Mouse (Mus musculus): ENCODE data around the gene Fbxo28.

Gene Fbxo28

DNA sequence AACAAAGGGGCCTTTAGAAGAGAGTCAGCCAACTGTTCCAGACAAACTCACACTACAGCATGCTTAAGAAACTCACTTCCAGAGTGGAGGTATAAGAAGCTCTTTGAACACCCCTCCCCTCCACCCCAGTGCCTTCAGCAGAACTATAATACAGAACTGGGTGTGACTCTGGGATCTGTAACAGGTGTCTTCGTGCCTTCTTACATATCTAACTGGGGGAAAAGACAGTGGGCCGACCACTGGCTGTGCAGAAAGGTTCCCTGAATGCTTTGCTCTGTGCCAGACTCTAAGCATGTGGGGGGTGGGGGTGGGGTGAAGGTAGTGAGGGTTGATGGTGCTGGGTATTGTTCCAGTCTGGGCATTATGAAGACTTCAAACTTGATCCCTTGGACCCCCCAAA, 52.8 kb downstream of the Fbxo28 start:
- no peak for DNase-seq (ENCODE audit: low spot score)

- no peak for DNase-seq (ENCODE audit: low spot score)
Measured at GRCm38 (mm10) chr1:182287781-182288180, 53.6 kb downstream of the Fbxo28 start.

- no peak for DNase-seq (ENCODE audit: low spot score)
Measured at GRCm38 (mm10) chr1:182284795-182285194, 56.6 kb downstream of the Fbxo28 start.

DNA sequence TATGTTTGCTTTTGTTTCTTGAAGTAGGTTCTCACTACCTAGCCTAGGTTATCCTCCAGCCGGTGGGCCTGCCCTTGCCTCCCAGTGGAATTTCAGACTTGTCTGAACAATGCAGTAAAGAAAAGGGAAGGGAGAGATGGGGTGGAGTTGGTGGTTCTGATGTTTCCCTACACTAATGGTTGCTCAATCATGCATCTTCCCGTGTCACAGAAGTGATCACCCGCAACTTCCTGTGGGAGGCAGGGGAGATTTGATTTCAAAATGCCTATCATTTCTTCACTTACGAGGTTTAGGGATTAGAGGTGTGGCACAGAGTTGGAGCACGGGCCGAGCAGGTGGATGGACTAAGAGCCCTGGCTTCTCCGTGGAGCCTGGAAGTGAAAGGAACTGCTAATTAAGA, 58.2 kb downstream of the Fbxo28 start:
- peak; percentile 35 for DNase-seq (ENCODE audit: low spot score)

DNA sequence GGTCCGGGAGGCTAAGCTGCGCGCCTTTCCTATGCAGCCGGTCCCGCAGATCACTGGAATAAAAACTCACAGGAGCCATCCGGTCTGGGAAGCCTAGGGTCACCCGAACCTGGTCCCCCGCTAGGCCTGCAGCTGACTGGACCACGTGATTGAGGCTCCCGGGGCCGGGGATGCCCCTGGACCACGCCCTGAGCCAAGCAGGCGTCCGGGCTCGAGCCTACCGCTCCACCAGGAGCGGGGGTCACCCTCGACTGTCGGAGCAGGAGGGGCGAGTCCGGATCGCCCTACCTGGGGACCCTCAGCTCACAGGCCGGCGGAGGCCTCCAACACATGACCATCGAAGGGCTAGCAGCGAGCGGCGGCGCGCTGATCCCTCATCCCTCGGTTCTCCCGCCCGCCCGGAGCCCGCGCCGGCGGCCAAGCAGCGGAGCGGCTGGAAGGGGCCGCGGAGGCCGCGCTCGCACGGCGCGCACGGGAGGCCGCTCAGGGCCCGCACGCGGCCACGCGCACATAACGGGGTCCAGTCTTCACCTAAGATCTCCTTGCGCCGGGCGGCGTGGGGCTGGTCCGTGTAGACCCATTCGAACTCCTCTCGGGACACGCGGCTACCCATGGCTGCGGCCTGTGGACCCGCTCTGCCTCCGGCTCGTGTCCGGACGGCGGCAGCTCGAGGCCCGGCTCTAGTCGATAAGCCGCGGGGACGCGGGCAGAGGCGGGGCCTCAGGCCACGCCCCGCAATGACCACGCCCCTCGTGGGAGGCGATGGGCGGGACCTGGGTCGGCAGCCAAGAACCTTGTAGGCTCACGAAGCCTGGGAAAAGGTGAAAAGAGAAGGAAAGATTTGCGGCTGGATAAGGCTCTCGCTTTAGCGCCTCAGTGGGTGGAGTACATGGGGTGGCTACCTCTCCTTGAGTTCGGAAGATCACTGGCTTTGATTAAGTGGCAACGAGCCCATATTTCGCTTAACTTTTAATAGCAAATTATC, 59.0 kb downstream of the Fbxo28 start, which contains the start of gene Degs1:
Gene Degs1 (minus strand): TSS at position 714 of the 985 bp plus-strand sequence.
- peak; percentile 96 for DNase-seq (ENCODE audit: low spot score)

- DNase-seq (ENCODE audit: low spot score): peak; percentile 27
Measured at GRCm38 (mm10) chr1:182281251-182281711, 60.1 kb downstream of the Fbxo28 start.

DNA sequence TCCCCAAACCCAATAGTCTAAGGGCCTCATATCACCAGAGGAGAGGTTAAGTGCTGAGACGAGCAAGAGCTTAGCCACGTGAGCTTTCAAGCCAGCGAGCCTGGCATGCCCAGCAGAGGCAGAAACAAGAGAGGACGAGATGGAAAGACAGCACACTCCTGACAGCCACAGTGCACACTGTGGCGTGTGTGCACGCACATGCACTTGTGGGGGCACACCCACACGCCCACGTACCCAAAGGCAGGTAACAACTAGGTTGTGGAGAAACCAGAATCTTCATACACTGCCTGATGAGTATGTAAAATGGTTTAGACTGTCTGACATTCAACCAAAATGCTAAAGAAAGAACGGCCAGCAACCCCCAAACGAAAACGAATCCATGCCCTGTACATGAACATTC, 60.9 kb downstream of the Fbxo28 start:
- DNase-seq (ENCODE audit: low spot score): no peak

- DNase-seq (ENCODE audit: low spot score): no peak
Measured at GRCm38 (mm10) chr1:182280046-182280445, 61.4 kb downstream of the Fbxo28 start.

DNA sequence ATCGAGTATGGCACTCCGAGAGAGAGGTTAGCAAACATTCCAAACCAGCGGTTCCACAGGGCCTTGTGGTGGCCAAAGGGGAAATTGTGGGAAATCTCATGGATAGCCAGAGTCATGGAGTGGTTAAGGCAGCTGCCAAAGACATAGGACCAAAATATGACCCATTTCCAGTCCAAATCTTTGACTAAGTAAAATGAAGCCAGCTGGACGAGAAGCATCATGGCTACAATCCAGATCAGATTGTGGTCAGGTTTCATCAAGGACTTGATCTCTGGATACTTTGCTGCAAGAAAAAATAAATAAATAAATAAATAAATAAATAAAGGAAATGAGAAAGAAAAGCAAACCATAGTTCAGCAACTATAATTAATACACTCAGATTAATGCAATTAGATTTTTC, 62.0 kb downstream of the Fbxo28 start:
- no peak for DNase-seq (ENCODE audit: low spot score)

- no peak for DNase-seq (ENCODE audit: low spot score)
Measured at GRCm38 (mm10) chr1:182275109-182275508, 66.3 kb downstream of the Fbxo28 start.

GRCm38 (mm10) chr1:182271632-182272031, 69.8 kb downstream of the Fbxo28 start:
- DNase-seq (ENCODE audit: low spot score): peak; percentile 24

DNA sequence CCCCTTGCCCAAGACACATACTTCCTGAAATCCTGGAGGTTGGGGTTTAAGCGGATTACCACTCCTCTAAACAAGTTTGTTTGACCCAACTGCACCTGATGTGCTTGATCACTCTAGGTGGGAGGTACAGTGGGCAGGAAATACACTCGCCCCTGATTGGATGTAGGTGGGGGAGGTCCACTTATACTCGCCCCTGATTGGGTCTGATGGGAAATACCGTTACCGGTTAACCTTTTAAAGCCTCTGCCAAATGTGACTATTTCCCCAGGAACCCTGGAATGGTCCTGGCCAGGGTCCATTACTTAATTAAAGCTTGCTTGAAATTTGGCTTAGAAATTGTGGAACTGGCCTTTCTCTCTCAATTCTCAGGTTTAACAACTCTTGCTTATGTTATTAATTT, 70.3 kb downstream of the Fbxo28 start:
- DNase-seq (ENCODE audit: low spot score): no peak

GRCm38 (mm10) chr1:182268317-182268716, 73.1 kb downstream of the Fbxo28 start:
- no peak for DNase-seq (ENCODE audit: low spot score)

DNA sequence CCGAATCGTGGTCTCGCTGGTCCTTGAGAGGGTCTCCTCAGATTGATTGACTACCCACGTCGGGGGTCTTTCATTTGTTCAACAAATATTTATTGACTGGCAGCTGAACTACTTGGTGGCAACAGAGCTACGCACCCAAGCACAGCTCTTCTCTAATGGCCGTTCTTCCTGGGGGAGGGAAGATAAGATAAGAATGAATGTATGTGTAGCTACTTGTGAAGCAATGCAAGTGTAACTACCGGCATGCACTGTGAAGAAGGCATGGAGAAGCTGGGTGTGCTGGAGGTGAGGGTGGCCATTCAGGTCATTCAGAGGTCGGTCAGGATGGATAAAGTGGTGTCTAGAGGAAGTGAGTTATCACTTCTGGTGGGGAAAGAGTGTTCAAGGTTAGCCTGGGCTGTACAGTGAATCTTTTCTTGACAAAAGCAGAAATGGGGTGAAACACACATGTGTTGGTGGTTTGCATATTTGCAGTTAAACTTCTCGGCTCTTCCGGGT, 75.4 kb downstream of the Fbxo28 start:
- no peak for DNase-seq (ENCODE audit: low spot score)

Data from MN1 (cell line).